Mouse (Mus musculus): ENCODE results near the gene Trim69. TPM values are rescaled to one million over a fixed set of nuclear protein-coding genes. Genes with fewer than 3 reads are reported as not detected.
A peak's percentile ranks its signal among the peaks of the same experiment; 100 is the strongest.

The Trim69 gene
- total and polyA plus RNA-seq, 3 experiments = 0.04 TPM; not detected in 2

DNA sequence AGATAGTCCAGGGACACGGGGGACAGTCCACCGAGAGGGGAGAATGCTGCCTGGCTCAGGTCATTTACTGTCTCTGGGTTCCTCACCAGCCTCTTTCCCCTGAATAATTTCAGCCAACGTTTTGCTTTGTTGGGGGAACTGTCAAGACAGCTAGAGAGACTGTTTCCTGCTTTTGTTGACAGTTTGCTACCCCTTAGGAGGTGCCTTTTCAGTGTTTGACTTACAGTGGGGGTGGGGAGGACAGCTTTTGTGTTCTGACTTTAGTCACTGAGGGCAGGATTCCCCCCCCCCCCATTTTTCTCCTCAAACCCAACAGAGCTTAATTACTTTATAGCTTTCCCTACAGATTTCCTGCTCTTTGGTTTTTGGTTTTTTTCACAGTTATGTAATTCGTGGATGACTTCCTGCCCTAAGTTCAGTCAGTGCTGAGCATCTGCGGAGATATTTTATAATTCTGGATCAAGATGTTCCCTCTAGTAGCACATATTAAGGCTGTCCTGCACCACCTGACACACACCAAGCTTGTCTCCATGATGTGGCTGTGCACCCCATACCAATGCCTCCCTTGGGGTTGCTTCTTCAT is 33.6 kb upstream of the Trim69 start:
- TF ChIP-seq ZKSCAN1 (IDR thresholded peaks at IDR 0.05; ENCODE audit: low read depth, low read length) (no peak), TAL1 (IDR thresholded peaks at IDR 0.05; ENCODE audit: low read length) (no peak), BHLHE40 (IDR thresholded peaks at IDR 0.05; ENCODE audit: borderline replicate concordance, low read depth, low read length) (no peak), UBTF (IDR thresholded peaks at IDR 0.05; ENCODE audit: borderline replicate concordance, insufficient read depth, low read depth, low read length) (no peak), MEF2A (IDR thresholded peaks at IDR 0.05; ENCODE audit: extremely low read depth, insufficient replicate concordance, low read depth, low read length, poor library complexity, severe bottlenecking) (no peak)
- Histone ChIP-seq H3K27ac (ENCODE audit: control insufficient read depth, low read depth, low read length) (peak overlapping the region; percentile 39), H3K9me3 (replicated peaks; ENCODE audit: insufficient read depth, low read length) (no peaks in the 10 kb centered on the region), H3K27me3 (ENCODE audit: control insufficient read depth in 1 of 2, insufficient read depth in 2 of 2, low read length in 2 of 2) (no peaks in the 10 kb centered on the region), H3K79me2 (ENCODE audit: control insufficient read depth, insufficient read depth, low read length, poor library complexity) (no peaks in the 10 kb centered on the region), H3K9ac (ENCODE audit: control insufficient read depth, low read depth, low read length, poor library complexity, severe bottlenecking) (peak overlapping the region; percentile 13; the same call in 1 of the 2 replicates), H3K4me1 (ENCODE audit: control insufficient read depth in 1 of 2, insufficient read depth in 2 of 2, low read length in 2 of 2) (peaks cover 11 to 29% of the 10 kb centered on the region in 2 experiments; a peak in 3 of 4 replicates), H3K36me3 (ENCODE audit: control insufficient read depth in 1 of 2, insufficient read depth in 2 of 2, low read length in 2 of 2) (peaks cover 0 to 13% of the 10 kb centered on the region in 2 experiments; a peak in 2 of 4 replicates), H3K4me3 (ENCODE audit: control insufficient read depth in 1 of 2, insufficient read depth in 1 of 2, low read depth in 2 of 2, low read length in 2 of 2) (no peak overlapping the region)
- no peak for DNase-seq (ENCODE audit: low read depth, low spot score)

DNA sequence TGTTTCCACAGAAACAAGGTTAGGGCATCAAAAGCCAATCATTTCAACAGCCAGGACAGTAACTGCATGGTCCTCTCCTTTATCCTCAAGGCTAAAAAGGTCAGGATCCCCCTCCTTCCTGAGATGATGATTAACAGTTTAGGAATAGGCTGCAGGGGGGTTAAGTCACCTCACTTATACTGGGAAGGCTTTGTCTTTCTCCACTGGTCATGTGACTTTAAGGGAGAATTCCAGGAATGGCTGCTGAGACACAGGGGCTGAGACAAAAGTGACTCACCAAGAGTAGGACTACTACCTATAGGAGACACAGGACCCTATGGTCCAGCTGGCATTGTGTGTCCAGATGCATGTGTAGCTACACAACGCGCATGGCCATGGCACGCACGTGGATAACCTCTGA is 32.9 kb upstream of the Trim69 start:
- no peak for DNase-seq (ENCODE audit: low read depth, low spot score)
- Histone ChIP-seq H3K4me3 (ENCODE audit: control insufficient read depth in 1 of 2, insufficient read depth in 1 of 2, low read depth in 2 of 2, low read length in 2 of 2) (no peak overlapping the region), H3K27ac (ENCODE audit: control insufficient read depth, low read depth, low read length) (no peak overlapping the region), H3K4me1 (ENCODE audit: control insufficient read depth in 1 of 2, insufficient read depth in 2 of 2, low read length in 2 of 2) (peaks cover 15 to 36% of the 10 kb centered on the region in 2 experiments), H3K27me3 (ENCODE audit: control insufficient read depth in 1 of 2, insufficient read depth in 2 of 2, low read length in 2 of 2) (no peaks in the 10 kb centered on the region), H3K9me3 (replicated peaks; ENCODE audit: insufficient read depth, low read length) (no peaks in the 10 kb centered on the region), H3K79me2 (ENCODE audit: control insufficient read depth, insufficient read depth, low read length, poor library complexity) (no peaks in the 10 kb centered on the region), H3K36me3 (ENCODE audit: control insufficient read depth in 1 of 2, insufficient read depth in 2 of 2, low read length in 2 of 2) (peaks cover 0 to 18% of the 10 kb centered on the region in 2 experiments; a peak in 2 of 4 replicates), H3K9ac (ENCODE audit: control insufficient read depth, low read depth, low read length, poor library complexity, severe bottlenecking) (no peak overlapping the region)
- no peak for TF ChIP-seq E2F4 (IDR thresholded peaks at IDR 0.05; ENCODE audit: borderline replicate concordance, low read depth, low read length)
- no peak for TF ChIP-seq ZC3H11A (IDR thresholded peaks at IDR 0.05; ENCODE audit: low read depth, low read length)
- no peak for TF ChIP-seq SMC3 (IDR thresholded peaks at IDR 0.05; ENCODE audit: low read depth, low read length)

DNA sequence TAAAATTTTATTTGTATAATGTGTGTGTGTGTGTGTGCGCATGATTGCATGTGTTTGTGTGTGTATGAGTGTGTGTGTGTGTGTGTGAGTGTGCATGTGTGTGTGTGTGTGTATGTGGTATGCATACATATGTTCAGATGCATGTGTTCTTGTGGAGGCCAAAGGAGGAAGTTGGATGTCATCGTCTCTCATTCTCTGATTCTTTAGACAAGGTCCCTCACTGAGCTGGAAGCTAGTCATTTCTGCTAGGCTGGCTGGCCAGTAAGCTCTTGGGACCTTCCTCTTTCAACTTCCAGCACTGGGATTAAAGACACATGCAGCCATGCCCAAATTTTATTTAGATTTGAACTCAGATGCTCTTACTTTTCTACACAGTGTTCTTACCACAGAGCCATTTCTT is 28.4 kb upstream of the Trim69 start:
- Histone ChIP-seq H3K27me3 (ENCODE audit: control insufficient read depth in 1 of 2, insufficient read depth in 2 of 2, low read length in 2 of 2) (no peaks in the 10 kb centered on the region), H3K4me3 (ENCODE audit: control insufficient read depth in 1 of 2, insufficient read depth in 1 of 2, low read depth in 2 of 2, low read length in 2 of 2) (no peak overlapping the region), H3K4me1 (ENCODE audit: control insufficient read depth in 1 of 2, insufficient read depth in 2 of 2, low read length in 2 of 2) (peaks cover 22 to 28% of the 10 kb centered on the region in 2 experiments), H3K27ac (ENCODE audit: control insufficient read depth, low read depth, low read length) (no peak overlapping the region), H3K9ac (ENCODE audit: control insufficient read depth, low read depth, low read length, poor library complexity, severe bottlenecking) (no peak overlapping the region), H3K79me2 (ENCODE audit: control insufficient read depth, insufficient read depth, low read length, poor library complexity) (no peaks in the 10 kb centered on the region), H3K36me3 (ENCODE audit: control insufficient read depth in 1 of 2, insufficient read depth in 2 of 2, low read length in 2 of 2) (peaks cover 0 to 21% of the 10 kb centered on the region in 2 experiments; a peak in 2 of 4 replicates), H3K9me3 (replicated peaks; ENCODE audit: insufficient read depth, low read length) (no peaks in the 10 kb centered on the region)
- DNase-seq (ENCODE audit: low read depth, low spot score) = peak; percentile 67
- no peak for TF ChIP-seq MYB (IDR thresholded peaks at IDR 0.05; ENCODE audit: low read depth, low read length)
- no peak for TF ChIP-seq SIN3A (IDR thresholded peaks at IDR 0.05; ENCODE audit: low read length)
- TF ChIP-seq MAFK (IDR thresholded peaks at IDR 0.05; ENCODE audit: borderline replicate concordance, low read depth, low read length) = no peak
- TF ChIP-seq GATA1 (IDR thresholded peaks at IDR 0.05; ENCODE audit: low read depth, low read length) = no peak
- no peak for TF ChIP-seq NELFE (IDR thresholded peaks at IDR 0.05; ENCODE audit: low read depth, low read length)
- no peak for TF ChIP-seq MAZ (IDR thresholded peaks at IDR 0.05; ENCODE audit: low read depth, low read length)
- TF ChIP-seq RAD21 (IDR thresholded peaks at IDR 0.05; ENCODE audit: low read depth, low read length) = no peak
- TF ChIP-seq UBTF (IDR thresholded peaks at IDR 0.05; ENCODE audit: borderline replicate concordance, insufficient read depth, low read depth, low read length) = no peak
- no peak for TF ChIP-seq ELF1 (IDR thresholded peaks at IDR 0.05; ENCODE audit: low read depth, low read length)
- no peak for TF ChIP-seq KAT2A (conservative IDR thresholded peaks at IDR 0.05; ENCODE audit: low read depth, low read length)
- no peak for TF ChIP-seq E2F4 (IDR thresholded peaks at IDR 0.05; ENCODE audit: borderline replicate concordance, low read depth, low read length)
- no peak for TF ChIP-seq TAL1 (IDR thresholded peaks at IDR 0.05; ENCODE audit: low read length)
